Mouse (Mus musculus) forebrain, embryonic 16.5 days (tissue): ENCODE measurements around the gene Il2ra. TPM values are rescaled to one million over a fixed set of nuclear protein-coding genes. Genes with fewer than 3 reads are reported as not detected.

Experiments
- ATAC-seq: fragments of 200-750 bp; cut with Nextera tagmentation; 2 replicates; pipeline ENCODE4 v1.8.0; 2017; ENCODE audit warnings: mild to moderate bottlenecking, moderate library complexity
- H3K27ac ChIP-seq: fragments of 300-500 bp; sonication (generic); 2 replicates; pipeline ENCODE4 v1.5.1; 2014; ENCODE audit warnings: low read length, control low read depth
- H3K27me3 ChIP-seq: fragments of 300-500 bp; sonication (generic); replicated peaks from 2 replicates; pipeline ENCODE4 v1.6.1; 2014; ENCODE audit warnings: low read length; ENCODE audit not compliant: control insufficient read depth, insufficient read depth
- H3K36me3 ChIP-seq: fragments of 300-500 bp; sonication (generic); 2 replicates; pipeline ENCODE4 v1.6.1; 2014; ENCODE audit not compliant: control insufficient read depth, insufficient read depth
- H3K4me1 ChIP-seq: fragments of 300-500 bp; sonication (generic); replicated peaks from 2 replicates; pipeline ENCODE4 v1.6.1; 2014; ENCODE audit warnings: low read length; ENCODE audit not compliant: control insufficient read depth, insufficient read depth
- H3K4me2 ChIP-seq: fragments of 300-500 bp; sonication (generic); 2 replicates; pipeline ENCODE4 v1.6.1; 2014; ENCODE audit warnings: mild to moderate bottlenecking, low read length, control low read depth
- H3K4me3 ChIP-seq: fragments of 300-500 bp; sonication (generic); replicated peaks from 2 replicates; pipeline ENCODE4 v1.5.1; 2014; ENCODE audit warnings: mild to moderate bottlenecking, low read length, control low read depth
- H3K9ac ChIP-seq: fragments of 300-500 bp; sonication (generic); replicated peaks from 2 replicates; pipeline ENCODE4 v1.6.1; 2014; ENCODE audit warnings: low read depth, low read length, control low read depth
- H3K9me3 ChIP-seq: fragments of 300-500 bp; sonication (generic); 2 replicates; pipeline ENCODE4 v1.6.1; 2016; ENCODE audit warnings: low read length; ENCODE audit not compliant: control insufficient read depth
- WGBS: fragments of 180-500 bp; shearing (Covaris S2); extraction: QIAGEN DNeasy Blood & Tissue Kit; methylation state at CpG from one replicate; pipeline ENCODE4 v1.1.7; 2014; 5-methylcytosine and 5-hydroxymethylcytosine counted together
- polyA plus RNA-seq: library from polyadenylated mRNA; unstranded; fragments of >200 nt; fragmentation: Nextera tagmentation; extraction: Ambion mirVana; gene quantifications from 2 replicates; pipeline ENCODE4 v1.2.1, GENCODE M21; 2015

Gene Il2ra
- polyA plus RNA-seq, 1 experiment from 2014 or later, result not detected

- WGBS, result 85% methylated on average over 6 of the region's 6 CpGs
- no peaks in the 10 kb centered on the region for H3K27me3 ChIP-seq
- H3K4me2 ChIP-seq, result no peak overlapping the region
- no peak overlapping the region for H3K27ac ChIP-seq
- no peak overlapping the region for H3K4me3 ChIP-seq
- no peaks in the 10 kb centered on the region for H3K9me3 ChIP-seq
- no peak overlapping the region for H3K9ac ChIP-seq
- peaks cover 3% of the 10 kb centered on the region; the same call in 1 of the 2 replicates for H3K4me1 ChIP-seq
- ATAC-seq, result no peak
- H3K36me3 ChIP-seq, result no peaks in the 10 kb centered on the region
These were observed 19.7 kb downstream of the Il2ra start for GRCm38 (mm10) chr2:11662143-11662906.

GRCm38 (mm10) chr2:11662907-11663230 is 20.3 kb downstream of the Il2ra start:
- Histone ChIP-seq H3K4me3 (no peak overlapping the region), H3K36me3 (no peaks in the 10 kb centered on the region), H3K27ac (no peak overlapping the region), H3K27me3 (no peaks in the 10 kb centered on the region), H3K4me2 (no peak overlapping the region), H3K4me1 (peaks cover 3% of the 10 kb centered on the region; the same call in 1 of the 2 replicates), H3K9ac (no peak overlapping the region), H3K9me3 (no peaks in the 10 kb centered on the region)
- ATAC-seq, result no peak
- WGBS, result 89% methylated on average over 1 of the region's 1 CpGs

- peak overlapping the region; percentile 33 for H3K4me2 ChIP-seq
- H3K36me3 ChIP-seq, result no peaks in the 10 kb centered on the region
- H3K27me3 ChIP-seq, result no peaks in the 10 kb centered on the region
- 0 out of 2 replicates have a peak overlapping the region, but pooled peaks have one; percentile 4 for H3K4me3 ChIP-seq
- 5% methylated on average over 10 of the region's 10 CpGs for WGBS
- H3K9me3 ChIP-seq, result no peaks in the 10 kb centered on the region
- H3K27ac ChIP-seq, result no peak overlapping the region
- H3K9ac ChIP-seq, result no peak overlapping the region; the same call in 1 of the 2 replicates
- ATAC-seq, result peak; percentile 90
- H3K4me1 ChIP-seq, result peaks cover 3% of the 10 kb centered on the region; the same call in 1 of the 2 replicates
These were observed 21.4 kb downstream of the Il2ra start for GRCm38 (mm10) chr2:11663961-11664360.

GRCm38 (mm10) chr2:11664367-11664766 is 21.8 kb downstream of the Il2ra start:
- Histone ChIP-seq H3K27me3 (no peaks in the 10 kb centered on the region), H3K4me3 (0 out of 2 replicates have a peak overlapping the region, but pooled peaks have one; percentile 4), H3K9ac (no peak overlapping the region; the same call in 1 of the 2 replicates), H3K4me1 (peaks cover 3% of the 10 kb centered on the region; the same call in 1 of the 2 replicates), H3K27ac (no peak overlapping the region), H3K4me2 (peak overlapping the region; percentile 33), H3K9me3 (no peaks in the 10 kb centered on the region), H3K36me3 (no peaks in the 10 kb centered on the region)
- ATAC-seq, result peak; percentile 66
- 39% methylated on average over 6 of the region's 6 CpGs for WGBS

- no peak overlapping the region for H3K4me2 ChIP-seq
- H3K27ac ChIP-seq, result no peak overlapping the region
- no peaks in the 10 kb centered on the region for H3K9me3 ChIP-seq
- no peaks in the 10 kb centered on the region for H3K27me3 ChIP-seq
- no peaks in the 10 kb centered on the region for H3K36me3 ChIP-seq
- H3K4me3 ChIP-seq, result no peak overlapping the region
- H3K9ac ChIP-seq, result no peak overlapping the region
- WGBS, result 80% methylated on average over 4 of the region's 4 CpGs
- ATAC-seq, result no peak
- H3K4me1 ChIP-seq, result peaks cover 3% of the 10 kb centered on the region; the same call in 1 of the 2 replicates
These were observed 22.2 kb downstream of the Il2ra start for GRCm38 (mm10) chr2:11664806-11665205.

- Histone ChIP-seq H3K27me3 (no peaks in the 10 kb centered on the region), H3K9me3 (no peaks in the 10 kb centered on the region), H3K4me3 (no peak overlapping the region), H3K4me2 (no peak overlapping the region), H3K36me3 (no peaks in the 10 kb centered on the region), H3K27ac (no peak overlapping the region), H3K4me1 (peaks cover 3% of the 10 kb centered on the region; the same call in 1 of the 2 replicates), H3K9ac (no peak overlapping the region)
- ATAC-seq, result no peak
- 90% methylated on average over 3 of the region's 3 CpGs for WGBS
These were observed 22.7 kb downstream of the Il2ra start for GRCm38 (mm10) chr2:11665326-11665725.

GRCm38 (mm10) chr2:11672144-11672543 is 29.5 kb downstream of the Il2ra start:
- no peaks in the 10 kb centered on the region for H3K36me3 ChIP-seq
- no peak overlapping the region for H3K27ac ChIP-seq
- no peaks in the 10 kb centered on the region for H3K27me3 ChIP-seq
- H3K4me1 ChIP-seq, result no peaks in the 10 kb centered on the region
- H3K4me3 ChIP-seq, result no peak overlapping the region
- no peak overlapping the region for H3K9ac ChIP-seq
- ATAC-seq, result no peak
- H3K4me2 ChIP-seq, result no peak overlapping the region
- peaks cover 2% of the 10 kb centered on the region; the same call in 1 of the 2 replicates for H3K9me3 ChIP-seq
- 16% methylated on average over 3 of the region's 3 CpGs for WGBS

GRCm38 (mm10) chr2:11679626-11680025 is 37.0 kb downstream of the Il2ra start:
- WGBS, result 89% methylated on average over 7 of the region's 7 CpGs

GRCm38 (mm10) chr2:11682712-11683111 is 40.1 kb downstream of the Il2ra start:
- H3K9ac ChIP-seq, result no peak overlapping the region
- no peaks in the 10 kb centered on the region for H3K36me3 ChIP-seq
- H3K27me3 ChIP-seq, result no peaks in the 10 kb centered on the region
- no peak for ATAC-seq
- 66% methylated on average over 4 of the region's 4 CpGs for WGBS
- no peak overlapping the region for H3K27ac ChIP-seq
- no peak overlapping the region for H3K4me3 ChIP-seq
- H3K4me1 ChIP-seq, result no peaks in the 10 kb centered on the region
- H3K4me2 ChIP-seq, result no peak overlapping the region
- no peaks in the 10 kb centered on the region for H3K9me3 ChIP-seq

More at GRCm38 (mm10) chr2:11679626-11680025, 37.0 kb downstream of the Il2ra start:
- Histone ChIP-seq H3K9ac (no peak overlapping the region), H3K4me1 (no peaks in the 10 kb centered on the region), H3K4me3 (no peak overlapping the region), H3K27me3 (no peaks in the 10 kb centered on the region), H3K27ac (no peak overlapping the region), H3K36me3 (no peaks in the 10 kb centered on the region), H3K4me2 (no peak overlapping the region), H3K9me3 (no peaks in the 10 kb centered on the region)
- no peak for ATAC-seq
